Mouse (Mus musculus) gastrocnemius, postnatal 25 days (tissue): Measurements from ENCODE around the gene Emilin3. TPM values are rescaled to one million over a fixed set of nuclear protein-coding genes. Genes with fewer than 3 reads are reported as not detected.
A peak's percentile ranks its signal among the peaks of the same experiment; 100 is the strongest.
"Not testable (repeated sequence)": the region's sequence is repeated elsewhere in the genome, so short reads cannot be mapped to it uniquely, and the experiment has no call there.

Experiments used
- DNase-seq: peaks from one replicate; pipeline ENCODE4 v3.0.0; 2022
- long read RNA-seq, 2 experiments: library from polyadenylated mRNA; stranded (forward); transcript quantifications; one replicate each; pipeline ENCODE4 v2.0.0; 2021
- total RNA-seq, 2 experiments: library from RNA; stranded (reverse); gene quantifications; 1 replicate in 1 of 2; 2 replicates in 1 of 2; pipeline ENCODE4 v1.2.3; 2021

Gene Emilin3
- total RNA-seq: under 1 TPM; 0.21 to 0.79 TPM
- long read RNA-seq, experiment 1, partial matches to known transcripts: 0 of 2 reads
- long read RNA-seq, experiment 1, other reads (novel, unspliced or antisense): 0 of 2 reads
- long read RNA-seq, experiment 2: 0 reads

GRCm38 (mm10) chr2:160912231-160912671 is at the start of gene Emilin3:
TSS of gene Emilin3 (minus strand) at chr2:160912328.
- no peak for DNase-seq

- DNase-seq: no peak
Measured at GRCm38 (mm10) chr2:160960956-160961646, 49.0 kb upstream of the Emilin3 start.

DNA sequence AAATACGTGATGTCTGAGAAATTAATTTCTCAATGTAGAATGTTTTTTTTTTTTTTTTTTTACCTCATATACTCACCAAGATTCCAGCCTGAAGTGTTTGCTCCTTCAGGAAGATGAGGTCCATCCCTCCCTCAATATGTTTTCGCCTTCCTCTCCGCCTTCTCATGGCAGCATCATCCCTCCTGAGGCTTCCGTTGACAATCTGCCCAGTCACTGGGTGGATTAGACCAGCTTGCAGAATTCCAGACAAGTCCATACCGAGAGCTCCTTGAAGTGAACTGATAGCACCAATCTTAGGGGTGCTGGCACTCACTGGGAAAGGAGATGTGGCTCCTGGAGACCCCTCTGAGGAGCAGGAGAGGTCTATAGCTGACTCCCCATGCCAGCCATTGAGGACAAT is 47.8 kb upstream of the Emilin3 start:
- DNase-seq: no peak

- no peak for DNase-seq
Measured at GRCm38 (mm10) chr2:160958737-160959136, 46.6 kb upstream of the Emilin3 start.

- DNase-seq: not testable (repeated sequence)
Measured at GRCm38 (mm10) chr2:160957801-160958200, 45.7 kb upstream of the Emilin3 start.

DNA sequence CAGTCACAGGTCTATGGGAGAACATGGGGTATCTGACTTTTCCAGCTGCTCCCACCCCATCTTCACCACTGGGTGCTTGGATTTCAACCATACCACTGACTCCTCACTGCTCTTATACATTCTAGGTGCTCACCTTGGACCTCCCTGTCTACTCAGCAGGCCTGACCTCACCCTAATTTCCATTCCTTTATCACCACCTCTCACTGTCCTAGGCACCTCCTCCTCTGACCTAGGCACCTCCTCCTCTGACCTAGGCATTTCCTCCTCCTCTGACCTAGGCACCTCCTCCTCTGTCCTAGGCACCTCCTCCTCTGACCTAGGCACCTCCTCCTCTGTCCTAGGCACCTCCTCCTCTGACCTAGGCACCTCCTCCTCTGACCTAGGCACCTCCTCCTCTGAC is 45.2 kb upstream of the Emilin3 start:
- not testable (repeated sequence) for DNase-seq

DNA sequence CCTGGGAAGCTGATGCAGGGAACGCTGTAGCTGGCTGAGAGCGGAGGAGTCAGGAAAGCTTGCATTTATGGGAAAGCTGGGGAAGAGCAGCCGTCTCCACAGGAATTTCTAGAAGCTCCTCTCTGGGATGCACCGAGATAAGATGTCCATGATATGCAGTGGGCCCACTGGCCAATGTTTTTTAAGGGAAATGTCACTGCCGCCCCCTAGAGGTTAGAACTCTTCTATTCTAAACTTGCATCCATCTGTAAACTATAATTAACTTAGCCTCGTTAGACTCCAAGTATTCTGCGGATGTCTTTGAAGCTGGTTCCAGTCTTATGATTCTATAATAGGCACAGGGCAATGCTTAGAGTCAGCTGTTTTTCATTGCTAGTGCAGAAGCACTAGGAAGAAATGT is 43.2 kb upstream of the Emilin3 start:
- no peak for DNase-seq

- no peak for DNase-seq
Measured at GRCm38 (mm10) chr2:160954541-160954940, 42.4 kb upstream of the Emilin3 start.

GRCm38 (mm10) chr2:160953131-160953873 is 41.2 kb upstream of the Emilin3 start:
- DNase-seq: no peak

DNA sequence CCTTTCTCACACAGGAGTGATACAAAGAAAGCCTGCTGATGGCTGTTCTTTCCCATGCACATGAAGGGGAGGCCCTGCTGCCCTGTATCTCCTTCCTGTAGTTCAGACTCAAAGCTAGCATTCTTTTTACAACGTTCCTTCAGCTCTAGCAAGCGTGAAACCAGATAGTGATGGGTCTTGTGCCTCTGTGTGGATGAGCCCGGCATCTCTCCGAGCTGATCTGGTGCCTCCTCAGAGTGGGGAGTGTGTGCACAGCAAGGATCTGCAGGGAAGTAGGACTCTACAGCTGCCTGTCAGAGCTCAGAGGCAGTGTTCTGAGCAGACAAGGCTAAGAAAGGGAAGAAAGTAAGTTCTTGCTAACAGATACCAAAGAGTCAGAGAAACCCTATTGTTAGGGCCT is 39.5 kb upstream of the Emilin3 start:
- no peak for DNase-seq

DNA sequence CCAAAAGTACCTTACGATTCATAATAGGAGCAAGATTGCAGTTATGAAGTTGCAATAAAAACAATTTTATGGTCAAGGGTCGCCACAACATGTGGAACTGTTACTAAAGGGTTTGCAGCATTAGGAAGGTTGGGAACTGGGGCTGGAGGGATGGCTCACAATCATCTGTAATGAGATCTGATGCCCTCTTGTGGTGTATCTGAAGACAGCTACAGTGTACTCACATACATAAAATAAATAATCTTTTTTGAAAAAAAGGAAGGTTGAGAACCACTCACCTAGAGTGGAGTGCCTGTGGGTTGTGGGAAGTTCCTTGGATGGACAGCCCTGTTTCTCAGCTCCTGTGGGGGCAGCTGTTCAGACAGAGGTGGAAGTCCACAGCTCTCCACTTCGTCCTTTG is 30.3 kb upstream of the Emilin3 start:
- no peak for DNase-seq

GRCm38 (mm10) chr2:160940930-160941709 is 29.0 kb upstream of the Emilin3 start:
- DNase-seq: no peak

GRCm38 (mm10) chr2:160934451-160934850 is 22.3 kb upstream of the Emilin3 start:
- no peak for DNase-seq

DNA sequence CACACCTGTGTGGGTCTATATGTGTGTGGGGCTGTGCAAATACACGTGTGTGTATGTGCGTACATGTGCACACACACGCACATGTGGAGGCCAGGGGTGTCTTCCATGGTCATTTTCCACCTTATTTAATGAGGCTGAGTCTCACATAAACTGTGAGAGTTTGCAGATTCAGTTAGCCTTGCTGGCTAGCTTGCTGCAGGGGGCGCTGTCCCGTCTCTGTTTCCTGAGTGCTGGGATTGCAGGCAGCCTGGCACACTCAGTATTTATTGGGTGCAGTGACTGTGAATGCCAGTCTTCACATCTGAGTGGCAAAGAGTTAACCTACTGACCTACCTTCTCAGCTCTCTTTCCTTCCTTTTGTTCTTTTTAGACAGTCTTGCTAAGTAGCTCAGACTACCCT is 21.8 kb upstream of the Emilin3 start:
- no peak for DNase-seq

GRCm38 (mm10) chr2:160932981-160933380 is 20.9 kb upstream of the Emilin3 start:
- peak; percentile 52 for DNase-seq

DNA sequence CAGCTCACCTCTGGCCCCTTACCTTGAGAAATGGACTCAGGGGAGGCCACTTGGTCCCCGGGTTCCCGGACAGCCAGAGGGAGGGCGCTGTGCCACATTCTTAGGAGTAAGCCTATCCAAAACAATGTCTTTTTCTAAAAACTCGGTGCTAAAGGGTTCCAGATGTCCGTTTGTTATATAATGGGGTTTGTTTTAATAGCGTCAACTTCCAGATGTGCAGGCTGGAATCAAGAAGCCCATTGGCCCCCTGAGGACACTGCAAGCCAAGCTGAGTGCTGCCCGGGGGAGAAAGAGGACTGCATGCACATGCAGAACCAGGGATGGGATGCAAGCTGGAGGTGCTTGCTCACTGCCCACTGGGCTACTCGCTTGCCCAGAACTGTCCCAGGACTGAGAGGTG is 20.2 kb upstream of the Emilin3 start:
- DNase-seq: peak; percentile 81

DNA sequence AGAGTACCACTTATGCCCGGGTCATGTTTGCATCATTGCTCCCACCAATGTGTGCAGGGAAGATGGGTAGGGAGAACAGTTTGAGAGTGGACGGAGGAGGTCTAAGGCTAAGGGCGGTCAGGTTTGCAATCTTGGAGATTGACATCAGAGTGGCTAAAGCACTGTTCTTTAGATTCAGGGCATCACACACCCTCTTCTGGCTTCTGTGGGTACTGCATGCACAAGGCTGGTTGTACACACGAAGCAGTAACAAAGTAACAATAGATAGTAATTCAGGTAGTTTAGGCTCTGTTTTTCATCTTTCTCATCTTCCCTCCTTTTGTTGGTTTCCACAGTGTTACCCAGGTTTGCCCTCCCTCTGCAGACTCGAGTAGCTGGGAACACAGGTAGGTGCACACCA is 19.2 kb upstream of the Emilin3 start:
- DNase-seq: no peak

DNA sequence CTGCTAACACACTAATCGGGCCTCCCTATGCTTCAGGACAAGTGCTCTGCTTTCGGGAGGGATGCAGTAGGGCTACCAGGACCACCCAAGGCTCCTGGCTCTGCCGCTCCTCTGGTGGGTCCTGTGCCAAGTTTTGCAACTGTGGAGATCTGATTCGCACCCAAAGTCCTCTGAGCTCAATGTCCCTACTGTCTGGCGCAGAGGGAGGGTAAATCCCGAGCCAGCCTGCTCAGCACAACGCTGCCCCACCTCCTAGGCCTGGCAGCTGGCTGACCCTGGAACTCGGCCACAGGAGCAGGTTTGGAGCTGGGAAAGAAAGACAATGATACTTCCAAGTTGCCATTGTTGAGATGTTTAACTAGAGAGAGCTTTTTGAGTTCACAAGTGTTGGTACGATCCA is 13.1 kb upstream of the Emilin3 start:
- DNase-seq: peak; percentile 62

GRCm38 (mm10) chr2:160921285-160921684 is 9.2 kb upstream of the Emilin3 start:
- no peak for DNase-seq

DNA sequence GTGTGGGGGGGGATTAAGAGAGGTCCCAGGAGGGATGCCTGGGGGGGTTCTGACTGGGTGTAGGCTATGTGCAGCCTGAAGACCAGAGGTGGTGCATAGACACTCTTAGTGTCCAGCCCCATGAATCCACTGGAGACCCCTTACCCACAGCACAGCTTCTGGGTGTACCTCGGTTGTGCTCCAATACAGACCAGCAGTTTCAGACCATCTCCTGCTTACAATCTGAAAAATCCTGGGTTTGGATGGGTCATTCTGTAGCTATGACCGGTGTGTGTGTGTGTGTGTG is 6.7 kb upstream of the Emilin3 start:
- no peak for DNase-seq

- no peak for DNase-seq
Measured at GRCm38 (mm10) chr2:160918154-160918929, 6.2 kb upstream of the Emilin3 start.

- DNase-seq: no peak
Measured at GRCm38 (mm10) chr2:160917313-160917712, 5.2 kb upstream of the Emilin3 start.
